Mouse (Mus musculus): Measurements from ENCODE around the gene Hivep2. TPM values are rescaled to one million over a fixed set of nuclear protein-coding genes. Genes with fewer than 3 reads are reported as not detected.

The Hivep2 gene
- total RNA-seq, 2 experiments from 2014 or later = 20.8 to 32.4 TPM

DNA sequence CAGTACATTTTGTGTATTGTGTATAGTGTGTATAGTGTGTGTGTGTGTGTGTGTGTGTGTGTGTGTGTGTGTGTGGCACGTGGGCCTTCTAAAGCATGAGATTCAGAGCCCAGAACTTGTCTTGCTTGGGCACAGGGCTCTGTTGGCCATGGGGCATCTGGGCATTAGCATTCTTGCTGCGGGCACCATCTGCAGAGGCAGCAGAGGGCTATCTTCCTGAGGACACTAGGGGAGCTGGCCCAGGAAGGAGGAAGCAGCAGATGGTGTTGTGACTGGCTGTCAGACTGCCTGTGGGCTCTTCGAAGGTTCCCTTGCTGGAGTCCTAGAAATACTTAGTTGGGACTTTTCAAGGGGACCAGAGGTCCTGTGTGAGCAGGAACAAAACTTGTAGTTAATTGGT is 116.4 kb downstream of the Hivep2 start:
- DNase-seq = no peak

DNA sequence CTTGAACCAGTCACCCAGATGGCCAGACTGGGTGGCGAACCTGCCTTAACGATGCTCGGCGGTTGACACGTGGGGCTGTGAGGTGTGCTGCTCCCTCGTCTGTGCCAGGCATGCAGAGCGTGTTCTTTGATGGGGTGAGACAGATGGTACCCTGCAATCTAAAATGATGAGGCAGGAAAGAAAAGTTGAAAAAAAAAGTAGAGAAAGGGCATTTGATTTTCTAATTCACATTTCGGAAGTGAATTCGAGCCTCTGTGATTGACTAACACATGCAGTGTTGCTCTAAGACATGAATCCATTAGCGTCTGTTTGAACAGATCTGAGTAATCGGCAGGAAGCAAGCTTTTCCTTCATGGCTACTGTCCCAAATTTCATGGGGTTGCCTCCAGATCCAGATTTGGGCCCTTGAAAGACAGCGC is 119.4 kb downstream of the Hivep2 start:
- no peak for DNase-seq

DNA sequence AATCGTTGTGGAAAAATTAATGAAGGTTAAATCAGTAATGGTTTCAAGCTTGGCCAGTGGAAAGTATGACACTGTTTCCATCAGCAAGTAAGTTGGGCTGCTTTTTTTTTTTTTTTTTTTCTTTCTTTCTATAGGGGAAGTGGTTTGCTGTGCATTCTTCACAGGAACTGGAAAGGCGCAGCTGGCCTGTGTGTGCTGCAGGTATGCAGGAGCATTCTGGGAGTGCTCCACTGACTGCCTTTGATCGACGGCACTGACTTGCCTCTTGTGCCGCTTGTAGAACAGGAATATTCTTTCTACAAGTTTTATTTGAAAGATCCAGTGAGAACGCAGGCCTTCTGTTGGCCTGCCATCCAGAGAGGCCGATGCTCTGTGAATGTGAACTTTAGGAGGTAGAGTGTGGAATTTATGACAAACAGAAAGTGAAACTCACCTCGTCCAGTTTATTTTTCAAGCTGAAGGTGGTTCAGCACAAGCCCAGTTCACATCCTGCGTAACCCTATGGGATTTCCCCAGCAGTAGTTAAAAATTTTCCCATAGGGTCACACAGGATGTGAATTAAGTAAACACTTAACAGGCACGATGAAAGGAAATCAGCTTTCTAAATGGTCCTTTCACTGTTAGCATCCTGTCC is 120.1 kb downstream of the Hivep2 start:
- no peak for DNase-seq

DNA sequence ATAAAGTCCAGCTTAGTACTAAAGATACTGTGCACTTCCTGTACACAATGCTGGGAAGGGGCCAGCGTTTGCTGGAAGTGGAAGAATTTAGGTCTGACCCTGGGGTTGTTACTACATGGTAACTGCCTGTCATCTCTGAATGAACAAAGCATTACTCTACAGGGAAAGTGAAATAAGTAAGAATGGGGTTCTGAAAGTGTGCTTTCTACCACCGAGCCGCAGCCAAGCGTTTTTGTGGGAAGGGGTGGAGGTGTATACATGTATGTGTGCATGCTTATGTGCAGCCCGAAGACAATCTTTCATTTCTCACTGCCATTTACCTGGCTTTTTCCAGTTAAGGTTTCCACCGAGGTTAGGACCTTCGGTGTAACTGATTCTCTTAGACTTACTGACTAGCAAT is 121.4 kb downstream of the Hivep2 start:
- no peak for DNase-seq

DNA sequence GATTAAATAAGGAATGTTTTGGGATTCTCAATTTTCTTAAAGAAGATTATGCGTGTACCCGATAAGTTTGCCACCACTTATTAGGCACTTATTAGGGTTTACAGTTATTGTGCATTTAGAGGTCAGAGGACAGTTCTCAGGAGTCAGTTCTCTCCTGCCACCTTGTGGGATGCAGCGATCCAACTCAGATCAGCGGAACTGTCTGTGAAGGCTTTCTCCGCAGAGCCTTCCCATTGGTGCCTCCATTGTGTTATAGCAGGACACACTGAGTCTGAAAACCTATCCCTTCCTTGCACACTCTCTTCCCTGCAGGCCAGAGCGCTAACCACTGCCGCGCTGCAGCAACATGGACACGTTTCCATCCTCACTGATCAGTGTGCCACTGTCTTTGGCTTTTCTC is 123.6 kb downstream of the Hivep2 start:
- peak; percentile 41 for DNase-seq

DNA sequence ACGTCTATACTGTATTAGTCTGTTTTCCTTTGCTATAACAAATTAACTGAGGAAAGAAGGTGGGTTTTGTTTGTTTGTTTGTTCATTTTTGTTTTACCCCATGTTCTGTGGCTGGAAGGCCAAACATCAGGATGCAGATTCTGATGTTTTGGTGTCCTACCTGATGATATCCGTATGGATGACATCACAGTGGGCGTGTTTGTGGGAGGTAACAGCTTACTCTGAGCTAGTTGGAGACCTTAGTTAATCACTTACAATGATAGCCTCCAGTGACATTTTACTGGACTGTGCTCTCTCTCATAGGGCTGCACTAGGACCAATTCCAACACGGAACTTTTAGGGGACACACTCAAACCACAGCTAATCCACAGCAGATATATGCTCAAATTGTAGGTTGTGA is 128.2 kb downstream of the Hivep2 start:
- DNase-seq = no peak

DNA sequence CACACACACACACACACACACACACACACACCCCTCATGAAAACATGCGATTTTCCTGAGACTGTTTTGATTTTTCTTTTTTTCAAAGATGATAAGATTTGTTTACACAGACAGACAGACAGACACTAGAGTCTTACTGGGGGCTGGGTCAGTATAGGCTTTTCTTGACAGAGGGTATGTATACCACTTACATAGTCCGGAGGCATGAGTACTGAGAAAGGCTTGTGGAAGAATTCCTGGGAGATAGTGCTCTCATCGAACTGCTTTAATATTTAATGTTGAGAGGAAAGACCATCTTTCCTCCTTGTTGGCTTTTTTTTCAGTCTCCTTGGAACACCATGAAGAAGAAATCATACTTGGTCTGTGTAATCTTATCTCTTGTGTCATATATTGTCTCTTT is 130.2 kb downstream of the Hivep2 start:
- no peak for DNase-seq

DNA sequence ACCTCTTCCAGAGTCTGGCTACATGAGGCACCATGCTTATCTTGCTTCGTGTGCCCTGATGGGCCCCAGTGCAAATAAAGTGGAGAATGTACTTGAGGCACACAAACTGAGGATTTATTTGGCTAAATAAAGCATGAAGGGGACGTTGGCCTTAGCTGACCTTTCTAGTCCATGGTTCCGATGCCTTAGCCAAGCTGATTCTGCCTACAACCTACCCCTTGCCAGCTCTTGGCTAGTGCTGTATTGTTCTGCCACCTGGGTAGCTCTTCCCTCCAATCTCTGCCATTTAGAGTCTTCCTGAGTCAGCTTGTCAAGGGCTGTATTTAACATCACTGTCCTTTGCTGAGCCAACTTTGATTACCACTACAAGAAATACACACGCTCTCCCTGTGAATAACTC is 133.3 kb downstream of the Hivep2 start:
- DNase-seq = no peak

DNA sequence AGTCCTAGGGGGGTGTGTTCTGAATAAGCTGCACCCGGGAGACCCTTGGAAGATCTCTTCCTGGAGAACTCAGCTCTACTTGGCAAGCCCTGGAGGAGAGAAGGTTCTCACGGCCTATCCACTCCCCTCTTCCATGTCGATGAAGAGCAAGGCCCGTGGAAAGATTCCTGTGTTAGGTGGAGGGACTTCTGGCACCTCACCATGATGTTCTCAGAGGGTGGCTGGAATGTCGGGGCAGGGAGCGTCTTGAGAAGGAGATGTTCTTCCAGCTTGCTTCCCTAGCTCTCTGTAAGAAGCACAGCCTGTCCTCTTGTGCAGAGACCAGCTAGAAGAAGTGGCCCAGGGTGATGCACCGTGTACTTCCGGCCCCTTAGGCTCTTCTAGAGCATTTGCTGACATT is 134.2 kb downstream of the Hivep2 start:
- no peak for DNase-seq

DNA sequence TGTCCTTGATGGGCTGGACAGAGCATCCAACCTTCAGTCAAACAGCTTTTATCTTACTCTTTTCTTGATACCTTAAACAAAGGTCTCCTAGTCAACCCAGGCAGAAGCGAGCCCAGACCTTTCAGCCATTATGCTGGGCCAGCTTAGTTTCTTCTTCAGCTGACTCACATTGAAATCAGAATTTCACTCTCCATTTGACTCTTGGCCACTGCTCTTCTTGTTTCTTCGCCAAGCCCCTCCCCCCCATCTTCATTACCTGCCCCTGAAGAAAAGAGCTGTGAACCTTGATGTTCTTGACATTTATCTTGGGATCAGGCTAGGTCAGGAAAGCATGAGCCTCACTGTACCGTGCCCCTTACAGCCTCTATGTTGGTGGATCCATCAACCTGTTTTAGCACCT is 135.0 kb downstream of the Hivep2 start:
- no peak for DNase-seq

DNA sequence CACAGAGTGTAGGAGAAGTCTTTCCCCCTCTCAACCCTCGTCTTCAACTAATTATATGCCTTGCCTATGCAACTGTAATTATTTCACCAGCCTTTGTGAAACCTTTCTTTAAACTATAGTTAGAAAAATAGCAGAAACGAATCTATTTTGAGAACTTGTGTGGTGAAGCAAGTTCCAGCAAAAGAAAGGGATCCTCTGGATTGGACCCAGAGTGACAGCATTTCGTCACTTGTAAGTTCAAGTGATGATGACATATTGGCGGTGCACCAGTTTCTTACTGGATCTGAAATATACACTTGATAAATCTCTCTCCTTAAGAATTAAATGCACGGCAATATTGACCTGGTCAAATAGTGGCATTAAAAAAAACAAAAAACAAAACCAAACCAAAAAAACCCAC is 136.1 kb downstream of the Hivep2 start:
- DNase-seq = peak; percentile 36

DNA sequence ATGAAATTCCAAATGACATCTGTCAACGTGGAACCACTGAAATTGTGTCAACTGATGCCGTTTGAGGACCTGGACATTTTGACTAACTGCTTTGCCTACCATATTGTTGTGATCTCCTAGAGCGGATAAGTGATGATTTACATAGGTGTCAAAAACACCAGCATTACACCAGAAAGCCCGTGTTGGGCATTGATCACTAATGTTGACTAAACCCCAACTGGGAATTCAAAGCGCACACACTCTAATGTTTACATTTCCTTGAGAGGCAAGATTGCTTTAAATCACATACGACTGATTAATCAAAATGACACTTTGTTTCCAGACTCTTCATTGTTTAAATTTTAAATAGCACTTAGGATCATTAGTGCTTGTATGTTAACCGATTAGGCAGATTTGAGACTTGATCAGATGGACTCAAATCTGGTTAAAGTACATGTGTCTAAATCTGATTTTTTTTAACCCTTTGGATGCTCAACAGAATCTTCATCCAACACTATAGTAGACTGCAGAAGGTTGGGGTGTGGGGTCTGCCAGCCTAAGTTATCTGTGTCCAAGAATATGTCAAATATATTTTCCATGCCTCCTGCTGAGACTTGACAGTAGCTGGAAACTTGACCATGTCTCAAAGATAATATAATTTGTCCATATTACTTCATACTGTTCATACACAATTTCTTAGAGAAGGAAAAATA is 142.3 kb downstream of the Hivep2 start:
- DNase-seq = no peak

DNA sequence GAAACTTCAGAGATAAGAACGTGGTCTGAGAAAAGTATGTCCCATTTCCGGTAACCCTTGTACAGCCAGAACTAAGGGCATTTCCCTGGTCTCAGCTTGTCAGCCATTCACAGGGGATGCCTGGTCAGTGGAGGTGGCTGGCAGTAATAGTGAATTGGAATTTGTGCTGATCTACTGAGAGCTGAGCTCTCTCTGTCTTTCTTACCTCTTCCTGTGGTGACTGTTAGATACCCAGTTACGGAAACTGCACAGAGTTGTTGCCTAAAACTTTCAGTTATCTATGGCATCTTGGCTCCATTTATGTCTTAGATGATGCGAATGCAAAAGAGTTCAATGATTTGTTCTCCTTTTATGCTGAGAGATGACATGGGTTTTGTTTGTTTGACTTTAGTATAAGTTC is 150.0 kb downstream of the Hivep2 start:
- no peak for DNase-seq

DNA sequence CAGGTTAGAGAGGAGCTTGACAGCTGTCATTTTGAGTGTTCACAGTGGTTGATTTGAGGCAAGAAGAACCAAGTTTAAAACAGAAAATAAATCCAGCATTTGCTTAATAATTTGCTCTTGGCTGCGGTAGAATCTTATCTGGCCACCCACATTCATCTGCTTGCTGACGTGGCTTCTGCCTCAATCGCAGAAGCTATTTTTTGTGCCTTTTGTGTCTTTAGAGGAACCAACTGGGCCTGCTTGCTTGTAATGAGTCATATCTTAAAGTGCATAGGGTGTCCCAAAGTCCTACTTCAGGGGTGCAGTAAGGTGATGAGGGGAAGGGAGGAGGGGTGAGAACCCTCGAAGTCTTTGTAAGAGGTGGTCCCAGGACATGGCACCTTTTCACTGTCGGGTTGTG is 151.1 kb downstream of the Hivep2 start:
- DNase-seq = no peak

DNA sequence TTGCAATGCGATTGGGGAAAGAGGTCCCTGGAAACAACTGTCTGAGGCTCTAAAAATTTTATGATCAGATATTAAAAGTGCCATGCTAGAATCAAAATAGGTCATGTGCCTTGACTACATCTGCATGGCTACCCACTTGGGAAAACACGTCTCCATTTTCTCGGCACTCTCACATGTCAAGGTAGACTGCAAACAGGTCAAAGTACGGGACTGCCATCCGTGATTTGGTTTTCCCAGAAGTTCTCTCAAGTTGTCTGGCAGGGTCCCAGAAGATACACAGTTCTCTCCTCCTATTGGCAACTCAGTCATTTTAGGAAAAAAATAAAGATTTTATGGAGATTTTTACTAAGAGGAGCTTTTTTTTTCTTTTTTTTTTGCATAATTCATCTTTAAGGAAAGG is 153.3 kb downstream of the Hivep2 start:
- no peak for DNase-seq

DNA sequence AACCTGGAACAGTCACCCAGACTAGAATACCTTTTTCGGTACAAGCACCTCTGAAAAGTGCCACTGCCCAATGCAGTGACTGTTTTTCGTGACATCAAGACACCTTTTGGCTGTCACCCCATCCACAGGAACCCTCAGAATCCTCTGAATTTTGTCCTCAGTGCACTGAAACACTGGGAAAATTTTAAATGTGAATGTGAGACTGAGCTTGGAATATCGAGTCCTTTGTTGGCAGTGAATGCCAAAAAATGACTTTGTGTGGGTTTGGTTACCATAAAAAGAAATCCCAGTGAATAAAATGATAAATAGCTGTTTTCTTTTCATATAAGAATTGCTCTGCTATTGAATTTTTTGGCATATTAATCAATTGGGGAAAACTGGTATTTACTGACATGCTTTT is 154.6 kb downstream of the Hivep2 start:
- no peak for DNase-seq

DNA sequence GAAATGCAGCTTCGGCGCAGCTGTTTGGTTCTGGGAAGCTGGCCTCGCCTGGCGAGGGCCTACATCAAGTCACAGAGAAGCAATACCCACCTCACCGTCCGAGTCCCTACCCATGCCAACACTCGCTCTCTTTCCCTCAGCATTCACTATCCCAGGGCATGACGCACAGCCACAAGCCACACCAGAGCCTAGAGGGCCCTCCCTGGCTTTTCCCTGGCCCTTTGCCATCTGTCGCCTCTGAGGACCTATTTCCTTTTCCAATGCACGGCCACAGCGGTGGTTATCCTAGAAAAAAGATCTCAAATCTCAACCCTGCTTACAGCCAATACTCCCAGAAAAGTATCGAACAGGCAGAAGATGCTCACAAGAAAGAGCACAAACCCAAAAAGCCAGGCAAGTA is 162.0 kb downstream of the Hivep2 start:
- DNase-seq = peak; percentile 24

DNA sequence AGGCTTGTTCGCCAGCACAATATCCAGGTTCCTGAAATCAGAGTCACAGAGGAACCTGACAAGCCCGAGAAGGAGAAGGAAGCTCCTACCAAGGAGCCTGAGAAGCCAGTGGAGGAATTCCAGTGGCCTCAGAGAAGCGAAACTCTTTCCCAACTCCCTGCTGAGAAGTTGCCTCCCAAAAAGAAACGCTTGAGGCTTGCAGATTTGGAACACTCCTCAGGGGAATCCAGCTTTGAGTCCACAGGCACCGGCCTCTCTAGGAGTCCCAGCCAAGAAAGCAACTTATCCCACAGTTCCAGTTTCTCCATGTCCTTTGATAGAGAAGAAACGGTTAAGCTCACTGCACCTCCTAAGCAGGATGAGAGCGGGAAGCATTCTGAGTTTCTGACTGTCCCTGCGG is 164.4 kb downstream of the Hivep2 start:
- peak; percentile 23 for DNase-seq

DNA sequence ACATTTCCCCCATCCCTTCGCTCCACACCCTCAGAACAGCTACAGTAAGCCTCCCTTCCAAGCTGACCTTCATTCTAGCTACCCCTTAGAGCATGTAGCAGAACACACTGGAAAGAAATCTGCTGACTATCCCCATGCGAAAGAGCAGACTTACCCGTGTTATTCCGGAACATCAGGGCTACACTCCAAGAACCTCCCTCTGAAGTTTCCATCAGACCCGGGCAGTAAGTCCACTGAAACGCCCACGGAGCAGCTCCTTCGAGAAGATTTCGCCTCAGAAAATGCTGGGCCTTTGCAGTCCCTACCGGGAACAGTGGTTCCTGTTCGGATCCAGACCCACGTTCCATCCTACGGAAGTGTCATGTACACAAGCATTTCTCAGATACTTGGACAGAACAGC is 165.4 kb downstream of the Hivep2 start:
- no peak for DNase-seq

DNA sequence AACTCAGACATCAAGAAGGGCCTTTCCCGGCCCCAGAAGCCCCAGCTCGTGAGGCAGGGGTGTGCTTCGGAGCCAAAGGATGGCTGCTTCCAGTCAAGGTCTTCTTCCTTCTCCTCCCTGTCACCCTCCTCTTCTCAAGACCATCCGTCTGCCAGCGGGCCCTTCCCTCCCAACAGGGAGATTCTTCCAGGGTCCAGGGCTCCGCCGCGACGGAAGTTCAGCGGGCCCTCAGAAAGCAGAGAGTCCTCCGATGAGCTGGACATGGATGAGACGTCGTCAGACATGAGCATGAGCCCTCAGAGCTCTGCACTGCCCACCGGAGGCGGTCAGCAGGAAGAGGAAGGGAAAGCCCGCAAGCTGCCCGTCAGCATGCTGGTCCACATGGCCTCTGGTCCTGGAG is 166.2 kb downstream of the Hivep2 start:
- DNase-seq = no peak

DNA sequence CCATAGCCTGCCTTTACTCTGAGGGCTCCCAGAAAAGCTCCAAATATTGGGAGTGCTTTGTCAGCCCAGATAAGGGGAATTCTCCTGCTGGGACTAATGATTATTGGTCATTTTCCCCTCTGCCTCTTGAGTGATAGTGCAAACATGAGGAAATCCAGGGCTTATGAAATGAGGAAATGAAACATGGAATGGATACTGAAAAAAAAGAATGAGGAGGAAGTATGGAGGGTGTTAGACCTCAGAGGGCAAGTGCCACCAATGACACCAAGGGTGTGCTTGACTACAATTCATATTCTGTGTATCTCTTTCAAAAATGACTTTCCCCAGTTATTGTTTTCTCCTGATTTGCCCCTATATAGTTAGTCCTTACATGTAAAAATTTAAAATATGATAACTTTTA is 167.1 kb downstream of the Hivep2 start:
- DNase-seq = no peak

DNA sequence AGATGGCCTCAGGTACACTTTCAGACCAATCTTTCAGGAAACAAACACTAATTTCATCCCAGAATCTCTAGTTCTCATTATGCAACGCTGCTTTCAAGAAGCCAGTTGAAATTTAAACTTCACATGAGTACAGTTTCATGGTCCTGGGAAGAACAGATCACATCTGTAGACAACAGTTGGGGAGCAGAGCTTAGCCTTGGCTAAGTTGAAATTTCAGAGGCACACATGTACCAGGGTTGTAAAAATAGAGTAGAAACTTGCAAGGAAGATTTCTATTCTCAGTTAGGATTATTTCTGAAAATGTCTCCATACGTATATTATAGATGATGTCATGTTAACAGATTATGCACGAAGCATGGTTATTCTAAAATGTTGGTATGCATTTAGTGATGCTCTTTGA is 172.8 kb downstream of the Hivep2 start:
- DNase-seq = no peak

DNA sequence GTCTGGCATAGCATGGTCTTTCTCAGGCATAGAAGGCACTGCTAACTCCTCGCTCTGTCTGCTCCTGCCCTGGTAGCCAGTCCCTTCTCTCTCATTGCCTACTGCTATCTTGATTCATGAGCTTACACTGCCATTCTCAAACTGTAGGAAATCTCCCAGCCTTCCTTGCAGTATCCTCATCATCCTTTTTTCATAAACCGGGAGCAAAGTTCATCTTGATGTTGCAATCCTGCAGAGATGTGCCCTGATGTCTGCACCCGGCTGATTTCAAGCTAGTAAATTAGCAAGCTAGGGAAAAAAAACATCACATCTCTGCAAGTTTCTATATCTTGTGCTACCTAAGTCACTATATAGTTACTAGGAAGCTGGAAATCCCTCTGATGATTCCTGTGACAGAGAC is 179.0 kb downstream of the Hivep2 start:
- no peak for DNase-seq

DNA sequence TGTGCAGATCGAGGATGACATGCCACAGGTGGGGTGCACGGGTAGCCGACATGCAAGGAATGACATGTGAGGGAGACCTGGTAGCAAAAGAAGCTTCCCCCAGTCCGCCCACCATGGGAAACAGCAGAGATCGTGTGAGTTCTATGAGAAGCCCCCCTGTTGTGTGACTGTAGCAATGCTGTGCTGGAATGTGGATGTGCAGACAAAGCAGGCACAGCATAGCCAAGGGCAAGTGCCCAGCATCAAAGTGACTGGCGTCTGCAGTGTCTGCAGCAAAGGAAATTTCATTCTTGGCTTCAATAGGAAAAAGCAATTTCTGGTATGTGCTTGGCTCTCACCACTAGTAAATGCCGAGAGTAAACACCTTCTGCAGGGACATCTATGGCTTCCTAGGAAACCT is 199.0 kb downstream of the Hivep2 start:
- no peak for DNase-seq

All from adrenal gland, postnatal 10 days (tissue).